Mouse (Mus musculus) forelimb bud, embryonic 11.5 days (tissue): ENCODE data around the gene Tm7sf3.
A peak's percentile ranks its signal among the peaks of the same experiment; 100 is the strongest.

Experiments used
- DNase-seq: peaks from one replicate; pipeline ENCODE4 v3.0.0-alpha.2; 2012; ENCODE audit warnings: low read depth, low spot score

Tm7sf3 gene

DNA sequence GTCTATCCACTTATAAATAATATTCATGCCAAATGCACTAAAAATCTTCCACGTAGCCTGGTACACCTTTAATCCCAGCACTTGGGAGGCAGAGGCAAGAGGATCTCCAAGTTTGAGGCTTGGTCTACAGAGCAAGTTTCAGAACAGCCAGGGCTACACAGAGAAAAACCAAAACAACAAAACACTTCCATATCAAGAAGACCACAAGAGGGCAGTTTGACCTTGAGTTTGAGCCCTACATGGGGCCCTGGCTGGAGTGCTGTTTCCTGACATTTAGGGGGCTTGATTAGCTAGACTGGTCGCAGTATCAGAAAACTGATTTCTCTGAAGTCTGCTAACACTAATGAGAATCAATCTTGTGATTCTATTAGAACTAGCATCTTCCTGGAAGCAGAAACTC lies 18.0 kb upstream of the Tm7sf3 start:
- DNase-seq = peak; percentile 13

DNA sequence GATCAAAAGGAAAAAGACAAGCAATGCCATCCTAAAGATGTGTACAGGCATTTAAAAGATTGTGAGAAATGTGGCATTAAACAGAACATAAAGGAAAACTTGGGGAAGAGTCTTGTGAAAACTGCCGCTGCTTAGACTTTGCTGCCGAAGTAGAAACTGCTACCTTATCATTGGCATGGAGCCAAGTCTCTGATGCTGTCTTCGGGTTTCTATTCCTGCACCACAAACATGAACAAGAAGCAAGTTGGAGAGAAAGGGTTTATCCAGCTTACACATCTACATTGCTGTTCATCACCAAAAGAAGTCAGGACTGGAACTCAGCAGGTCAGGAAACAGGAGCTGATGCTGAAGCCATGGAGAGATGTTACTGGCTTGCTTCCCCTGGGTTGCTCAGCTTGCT lies 10.6 kb upstream of the Tm7sf3 start:
- DNase-seq = no peak

DNA sequence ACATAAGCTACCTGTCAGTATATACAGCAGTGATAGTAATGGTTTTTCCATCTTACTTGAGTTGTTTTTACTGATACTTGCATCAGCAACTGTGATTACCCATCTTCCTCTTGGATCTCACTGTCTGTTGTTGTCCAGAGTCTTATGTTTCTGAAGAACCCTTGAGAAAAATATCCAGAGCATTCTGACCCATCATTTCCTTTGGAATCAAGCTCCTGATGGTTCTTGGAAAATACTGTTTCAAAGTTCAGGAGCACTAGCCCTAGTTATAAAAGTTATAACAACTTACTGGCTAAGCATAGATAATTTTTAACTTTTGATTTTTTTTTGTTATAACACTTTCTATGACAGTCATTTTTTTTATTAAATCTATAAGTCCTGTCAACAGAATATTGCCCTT lies 8.8 kb upstream of the Tm7sf3 start:
- no peak for DNase-seq

DNA sequence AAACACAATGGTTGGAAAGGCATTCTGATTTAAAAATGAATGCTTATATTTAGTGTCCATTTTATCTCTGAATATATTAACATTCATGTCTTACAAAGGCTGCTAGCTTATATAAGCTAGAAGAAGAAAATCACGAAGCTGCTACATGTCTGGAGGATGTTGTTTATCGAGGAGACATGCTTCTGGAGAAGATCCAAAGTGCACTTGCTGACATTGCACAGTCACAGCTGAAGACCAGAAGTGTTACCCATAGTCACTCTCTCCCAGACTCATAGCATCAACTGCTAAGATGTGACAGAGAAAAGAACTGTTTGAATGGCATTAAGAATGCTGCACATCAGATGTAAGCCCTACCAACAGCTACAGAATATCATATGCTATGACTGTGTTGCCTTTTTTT lies 7.4 kb upstream of the Tm7sf3 start:
- no peak for DNase-seq

DNA sequence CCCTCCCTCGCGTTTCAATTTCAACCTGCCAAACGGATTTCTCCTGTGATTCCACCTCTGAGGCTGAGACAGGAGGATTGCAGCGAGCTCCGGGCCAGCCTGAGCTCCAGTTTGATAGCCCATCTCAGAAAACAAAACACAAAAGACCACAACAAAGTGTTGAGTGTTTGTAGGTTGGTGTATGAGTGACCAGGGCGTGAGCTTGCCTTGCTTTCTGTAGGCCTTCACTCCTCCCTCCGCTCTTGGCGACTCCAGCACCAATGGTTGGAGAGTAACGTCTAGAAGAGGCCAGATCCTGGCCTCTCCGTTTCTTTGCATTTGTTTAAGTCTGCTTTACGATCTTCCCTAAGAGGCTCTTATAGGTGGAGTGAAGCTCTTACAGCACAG lies 553 bp upstream of the Tm7sf3 start:
- no peak for DNase-seq

DNA sequence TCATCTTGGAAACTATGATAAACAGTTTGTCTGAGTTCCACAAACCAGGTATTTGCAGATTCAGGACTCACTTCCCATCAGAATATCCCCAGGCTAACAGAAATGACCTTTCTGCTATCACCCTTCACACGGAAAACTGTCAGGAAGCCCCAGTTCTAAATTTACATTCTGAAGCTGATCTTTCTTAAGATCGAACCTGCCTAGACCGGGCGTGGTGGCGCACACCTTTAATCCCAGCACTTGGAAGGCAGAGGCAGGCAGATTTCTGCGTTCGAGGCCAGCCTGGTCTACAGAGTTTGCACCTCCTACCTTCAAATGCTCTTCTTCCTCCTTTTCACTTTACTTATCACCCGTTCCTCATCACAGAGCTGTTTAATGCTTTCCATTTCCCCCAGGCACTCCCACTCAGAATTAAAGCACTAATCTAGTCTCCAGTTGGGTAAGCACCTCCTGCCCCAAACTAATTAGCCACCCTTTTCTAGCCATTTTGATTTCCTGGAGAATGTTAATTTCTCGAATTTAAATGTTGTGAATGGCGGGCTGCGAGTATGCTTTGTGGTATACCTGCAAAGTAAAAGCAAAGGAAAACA lies 908 bp downstream of the Tm7sf3 start:
- no peak for DNase-seq

DNA sequence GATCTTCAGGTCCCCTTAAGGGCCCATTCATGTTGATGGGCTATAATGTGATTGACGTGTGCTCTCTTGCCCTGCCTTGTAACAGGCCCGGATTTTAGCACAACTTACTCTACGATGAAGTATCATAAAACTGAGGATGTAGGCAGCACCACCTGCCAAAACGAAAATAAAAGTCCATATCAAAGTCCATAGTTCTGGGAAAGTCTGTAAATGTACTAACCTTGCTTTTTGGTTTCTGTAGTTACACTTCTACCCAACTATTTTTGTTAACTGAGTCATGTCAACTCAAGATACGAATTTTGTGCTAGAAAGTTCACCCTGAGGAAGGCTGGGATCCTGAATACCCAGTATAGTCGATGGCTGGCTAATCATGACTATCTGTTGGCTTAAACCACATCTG lies 1.6 kb downstream of the Tm7sf3 start:
- no peak for DNase-seq

DNA sequence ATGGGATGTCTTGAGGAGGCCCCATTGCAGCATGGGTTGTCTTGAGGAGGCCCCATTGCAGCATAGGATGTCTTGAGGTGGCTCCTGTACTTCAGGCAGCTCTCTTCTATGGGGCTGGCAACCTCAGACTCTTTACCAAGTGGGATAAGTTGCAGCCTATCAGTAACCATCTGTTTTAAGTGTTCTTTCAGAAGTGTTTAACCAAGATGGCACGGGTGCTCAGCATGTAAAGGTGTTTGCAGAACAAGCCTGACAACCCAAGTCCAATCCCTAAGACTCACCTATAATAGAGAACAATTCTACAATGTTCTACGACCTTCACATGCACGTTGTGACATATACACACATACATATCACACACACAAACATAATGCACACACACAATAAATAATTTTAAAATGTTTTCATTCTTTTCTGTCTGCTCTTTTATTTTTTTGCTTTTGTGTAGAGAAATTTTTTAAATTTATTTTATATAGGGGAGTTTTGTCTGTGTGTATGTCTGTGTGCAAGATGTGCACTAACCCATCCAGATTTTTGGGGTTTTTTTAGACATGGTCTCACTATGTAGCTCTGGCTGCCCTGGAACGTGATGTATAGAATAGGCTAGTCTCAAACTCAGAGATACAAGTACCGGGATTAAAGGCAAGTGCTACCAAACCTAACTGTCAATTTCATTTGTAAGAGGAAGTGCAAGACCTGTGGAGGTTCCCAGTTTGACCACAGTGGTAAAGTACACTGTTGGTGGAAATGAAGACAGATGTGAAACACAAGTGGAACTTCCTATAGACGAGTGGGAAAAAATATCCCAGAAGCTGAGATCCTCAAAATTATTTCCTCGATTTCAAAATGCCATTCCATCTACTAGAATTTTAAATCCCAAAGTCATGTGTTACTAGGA lies 2.3 kb downstream of the Tm7sf3 start:
- DNase-seq = no peak

DNA sequence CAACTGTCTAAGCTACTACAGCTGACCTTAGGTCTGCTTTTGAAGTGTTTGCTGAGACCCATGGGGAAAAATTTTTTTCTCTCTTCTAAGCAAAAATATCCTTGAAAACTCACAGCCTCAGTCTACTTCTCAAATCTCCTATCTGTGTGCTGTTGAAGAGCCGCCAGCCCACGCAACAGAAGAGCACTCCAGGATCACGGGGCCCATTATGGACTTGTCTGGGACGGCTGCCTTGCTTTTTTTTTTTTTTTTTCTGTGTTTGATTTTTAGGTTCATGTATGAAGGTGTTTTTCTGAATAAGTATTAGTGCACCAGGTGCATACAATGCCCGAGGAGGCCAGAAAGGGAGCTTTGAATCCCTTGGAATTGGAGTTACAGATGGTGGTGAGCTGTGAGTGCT lies 6.1 kb downstream of the Tm7sf3 start:
- no peak for DNase-seq

DNA sequence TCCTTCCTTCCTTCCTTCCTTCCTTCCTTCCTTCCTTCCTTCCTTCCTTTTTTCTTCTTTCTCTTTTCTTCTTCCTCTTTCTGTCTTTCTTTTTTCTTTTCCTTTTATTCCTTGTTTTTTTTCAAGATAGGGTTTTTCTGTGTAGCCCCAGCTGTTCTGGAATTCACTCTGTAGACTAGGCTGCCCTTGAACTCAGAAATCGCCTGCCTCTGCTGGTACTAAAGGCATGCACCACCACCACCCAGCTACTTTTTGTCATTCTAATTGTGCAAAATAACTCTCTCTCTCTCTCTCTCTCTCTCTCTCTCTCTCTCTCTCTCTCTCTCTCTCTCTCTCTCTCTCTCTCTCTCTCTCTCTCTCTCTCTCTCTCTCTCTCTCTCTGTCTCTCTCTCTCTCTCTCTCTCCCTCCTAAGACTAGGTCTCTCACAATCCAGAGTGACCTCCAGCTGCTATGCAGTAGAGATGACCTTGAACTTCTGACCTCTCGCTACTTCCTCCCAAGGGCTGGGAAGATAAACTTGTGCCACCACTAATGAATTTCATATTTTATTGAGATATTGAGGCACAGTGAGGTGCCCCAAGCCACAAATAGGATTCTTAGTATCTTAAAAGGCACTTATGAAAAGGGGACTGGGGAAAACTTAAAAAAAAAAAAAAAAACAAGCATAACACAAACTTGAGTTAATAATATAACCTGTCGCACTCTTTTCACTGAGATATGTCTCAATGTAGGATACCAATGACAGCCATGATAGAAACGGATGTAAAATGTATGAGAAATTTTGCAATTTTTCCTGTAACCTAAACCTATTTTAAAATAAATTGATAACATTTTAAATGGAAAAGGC lies 7.6 kb downstream of the Tm7sf3 start:
- DNase-seq = no peak

DNA sequence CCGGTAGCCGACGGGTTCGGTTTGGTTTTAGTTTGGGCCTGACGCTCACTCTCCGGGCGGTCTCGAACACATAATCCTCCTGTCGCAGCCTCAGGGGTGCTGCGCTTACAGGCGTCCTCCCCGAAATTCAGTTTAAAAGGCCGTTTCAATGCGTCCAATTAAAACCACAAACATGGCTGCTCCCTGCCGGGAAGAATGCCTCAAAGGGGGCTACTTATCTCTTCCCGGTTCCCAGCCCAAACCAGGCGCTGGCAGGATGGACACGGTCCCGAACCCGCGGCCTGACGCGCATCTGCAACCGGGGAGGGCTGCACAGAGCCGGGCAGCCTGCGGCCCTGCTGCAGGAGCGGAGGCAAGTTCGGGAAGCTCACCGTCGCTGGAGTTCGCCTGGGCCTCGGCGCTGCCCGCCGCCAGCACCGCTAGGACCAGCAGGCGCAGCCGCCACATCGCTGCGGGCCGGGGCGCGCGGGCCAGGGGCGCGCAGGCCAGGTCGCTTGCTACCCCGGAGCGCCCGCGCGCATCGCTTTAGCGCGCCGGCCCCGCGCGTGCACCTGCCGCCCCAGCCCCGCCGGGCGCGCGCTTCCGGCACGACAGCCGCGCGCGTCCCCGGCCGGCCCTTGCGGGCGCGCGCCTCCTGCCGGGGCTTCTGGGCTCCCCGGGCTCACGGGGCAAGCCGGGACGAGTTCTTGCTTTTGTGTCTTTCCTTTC lies 8.5 kb downstream of the Tm7sf3 start:
- peak; percentile 79 for DNase-seq

DNA sequence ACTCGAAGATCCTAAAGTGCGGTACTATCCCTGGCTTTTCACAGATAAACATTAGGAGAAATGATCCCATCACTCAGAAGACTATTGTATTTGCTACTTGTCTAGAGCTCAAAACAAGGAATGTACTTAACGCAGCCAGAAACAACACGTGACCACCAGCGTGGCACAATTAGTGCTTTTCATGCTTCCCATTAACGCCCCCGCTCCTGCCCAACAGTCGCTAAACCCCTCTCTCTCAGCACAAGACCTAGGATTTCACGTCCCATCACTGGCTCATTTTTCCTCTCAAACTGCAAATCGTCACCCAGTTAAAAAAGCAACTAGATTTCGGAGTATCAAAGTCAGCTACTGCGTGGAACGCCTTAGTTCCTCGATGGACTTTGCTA lies 9.0 kb downstream of the Tm7sf3 start:
- peak; percentile 17 for DNase-seq

DNA sequence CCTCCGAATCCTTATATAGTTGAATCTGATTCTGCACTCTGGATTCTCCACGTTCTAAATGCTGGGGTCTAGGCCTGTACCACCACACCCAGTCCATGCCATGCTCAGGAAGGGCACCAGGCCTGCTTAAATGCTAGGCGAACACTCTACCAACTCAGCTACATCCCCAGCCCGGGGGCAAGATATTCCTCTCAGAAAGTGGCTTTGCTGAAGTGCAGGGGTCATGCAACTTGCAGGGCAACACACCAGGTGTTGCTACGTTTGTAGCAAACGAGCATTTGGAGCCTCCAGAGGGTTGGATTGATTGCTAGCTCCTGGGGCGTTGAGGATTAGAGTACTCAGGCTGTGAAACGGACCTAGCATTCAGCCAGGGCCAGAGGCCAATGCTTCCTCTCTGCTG lies 9.5 kb downstream of the Tm7sf3 start:
- DNase-seq = no peak

DNA sequence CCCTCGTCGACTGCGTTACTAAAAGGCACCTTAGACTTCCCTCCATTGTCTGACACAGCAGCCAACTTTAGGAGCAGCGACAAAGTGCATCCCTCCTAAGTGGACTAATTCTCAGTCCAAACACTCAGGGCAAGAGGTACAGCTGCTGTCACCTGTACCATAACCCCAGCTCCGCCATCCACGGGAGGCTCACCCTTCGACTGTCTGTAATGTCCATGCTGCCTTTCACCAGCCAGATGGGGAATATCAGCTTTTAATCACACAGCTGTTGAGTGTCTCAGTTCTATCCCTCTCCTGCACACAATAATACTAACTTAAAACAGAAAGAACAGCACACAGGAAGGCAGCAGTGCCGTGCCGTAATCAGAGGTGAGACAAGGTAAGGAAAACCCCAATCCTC lies 10.2 kb downstream of the Tm7sf3 start:
- no peak for DNase-seq

DNA sequence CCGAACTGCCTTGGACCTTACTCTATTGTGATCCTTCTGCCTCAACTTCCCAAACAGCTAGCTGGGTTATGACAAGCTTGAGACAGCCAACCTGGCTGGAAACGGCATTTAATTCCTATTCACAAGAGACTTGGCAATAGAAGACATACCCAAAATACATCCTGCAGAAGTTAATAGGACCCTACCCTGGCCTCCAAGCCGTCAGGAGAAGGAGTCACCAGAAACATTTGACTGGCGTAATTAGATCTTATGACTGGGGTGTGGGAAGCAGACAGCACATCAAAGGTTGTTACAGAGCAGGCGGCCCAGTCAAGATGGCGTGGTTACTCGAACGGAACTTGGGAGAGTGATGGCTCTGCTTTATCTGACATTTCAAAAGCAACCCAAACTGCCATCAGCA lies 10.8 kb downstream of the Tm7sf3 start:
- no peak for DNase-seq

DNA sequence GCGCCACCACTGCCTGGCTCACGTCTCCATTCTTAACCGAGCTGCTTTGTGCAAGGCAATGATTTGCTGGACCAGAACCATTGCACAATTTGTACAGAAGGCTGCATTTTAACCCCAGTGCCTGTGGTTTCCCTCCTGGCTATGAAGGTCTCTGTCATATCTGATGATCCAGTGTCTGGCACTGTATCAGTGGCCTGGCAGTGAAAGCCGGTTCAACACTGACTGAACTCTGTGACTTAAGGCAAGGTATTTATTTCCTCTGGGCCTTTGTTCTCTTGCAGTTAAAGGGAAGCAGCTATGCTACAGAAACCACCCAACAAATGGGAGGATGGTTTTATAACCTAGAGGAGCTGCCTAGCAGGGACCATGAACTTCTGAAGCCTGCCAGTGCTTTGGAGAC lies 11.7 kb downstream of the Tm7sf3 start:
- no peak for DNase-seq

DNA sequence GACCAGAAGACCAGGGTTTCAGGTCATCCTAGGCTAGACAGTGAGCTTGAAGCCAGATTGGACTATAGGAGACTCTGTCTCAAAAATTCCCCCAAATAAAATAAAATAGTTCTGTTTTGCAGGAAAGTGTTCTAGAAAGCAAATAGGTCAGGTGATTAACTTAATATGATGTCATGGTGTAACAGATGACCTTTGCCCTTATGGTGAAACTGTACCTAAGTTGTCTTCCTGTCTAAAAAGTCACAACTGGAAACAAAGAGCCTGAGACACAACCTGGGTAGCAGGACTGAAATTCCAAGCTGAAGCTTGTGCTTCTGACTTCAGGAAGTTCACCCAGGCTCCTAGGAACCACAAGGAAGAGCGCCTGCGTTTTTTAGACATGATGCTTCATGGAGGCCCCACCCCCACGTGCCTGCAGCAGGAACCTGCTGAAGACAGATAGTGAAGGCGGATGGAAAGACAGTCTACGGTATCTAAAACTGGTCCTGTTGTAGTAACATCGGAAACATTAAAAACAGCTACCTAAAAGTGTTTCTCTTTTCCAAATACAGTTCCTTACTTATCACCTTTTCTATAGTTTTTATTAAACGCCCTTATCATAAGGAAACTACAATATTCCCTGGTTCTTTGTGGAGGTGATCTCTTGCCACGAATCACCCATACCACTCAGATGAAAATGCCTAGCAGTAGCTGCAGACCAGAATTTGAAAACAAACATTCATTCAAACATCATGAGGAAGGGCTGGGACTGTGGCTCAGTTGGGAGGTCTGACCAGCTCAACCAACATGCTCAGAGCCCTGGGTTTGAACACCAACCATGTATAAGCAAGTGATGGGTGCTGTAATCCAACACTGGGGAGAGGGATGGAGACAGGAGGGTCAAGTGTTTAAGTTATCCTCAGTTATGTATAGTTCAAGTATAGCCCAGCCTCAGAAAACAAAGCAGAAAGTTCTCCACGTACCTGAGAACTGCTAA lies 12.6 kb downstream of the Tm7sf3 start:
- no peak for DNase-seq

DNA sequence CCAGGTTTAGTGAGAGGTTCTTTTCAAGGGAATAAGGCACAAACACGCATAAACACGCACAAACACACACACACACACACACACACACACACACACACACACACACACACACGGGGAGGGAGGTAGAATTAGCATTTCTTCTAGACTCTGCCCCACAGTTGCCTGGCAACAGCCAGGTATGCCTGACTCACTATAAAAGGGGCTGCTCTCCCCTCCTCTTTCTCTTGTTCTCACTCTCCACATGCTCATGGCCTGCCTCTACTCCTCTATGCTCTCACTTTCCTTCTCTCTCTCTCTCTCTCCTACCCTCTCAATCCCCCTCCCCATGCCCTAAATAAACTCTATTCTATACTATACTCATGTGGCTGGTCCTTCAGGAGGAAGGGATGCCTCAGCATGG lies 14.5 kb downstream of the Tm7sf3 start:
- no peak for DNase-seq

DNA sequence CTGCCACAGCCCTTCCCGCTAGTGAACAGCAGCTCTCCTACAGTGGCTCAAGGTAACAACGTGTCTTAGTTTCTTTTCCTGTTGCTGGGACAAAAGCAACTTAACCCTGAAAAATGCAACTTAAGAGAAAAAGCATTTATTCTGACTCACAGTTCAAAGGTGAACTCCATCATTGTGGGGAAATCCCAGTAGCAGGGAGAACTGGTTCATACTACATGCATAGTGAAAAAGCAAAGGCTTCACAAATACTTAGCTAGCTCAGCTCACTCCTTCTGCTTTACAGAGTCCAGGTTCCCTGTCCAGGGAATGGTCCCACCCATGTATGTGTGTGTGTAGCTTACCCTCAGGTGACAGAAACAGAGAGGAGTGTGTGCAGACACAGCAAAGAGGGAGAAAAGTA lies 26.0 kb downstream of the Tm7sf3 start:
- DNase-seq = no peak

DNA sequence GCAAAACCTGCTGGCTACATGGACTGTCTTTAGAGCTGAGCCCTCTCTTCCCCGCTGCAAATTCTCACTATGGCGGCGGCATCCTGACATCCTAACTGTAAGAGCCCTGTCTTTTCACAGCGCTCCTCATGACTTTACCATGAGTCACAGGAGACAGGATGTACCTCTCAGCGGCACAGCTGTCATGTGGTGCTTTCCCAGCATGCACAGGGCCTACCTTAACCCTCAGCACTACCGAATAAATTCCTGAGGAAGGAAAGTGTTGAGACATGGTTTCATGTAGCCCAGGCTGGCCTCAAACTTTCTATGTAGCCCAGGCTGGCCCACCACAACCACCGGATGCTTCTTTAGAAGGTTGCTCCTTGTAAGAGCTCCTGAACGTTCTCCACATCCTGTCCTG lies 26.7 kb downstream of the Tm7sf3 start:
- DNase-seq = no peak

DNA sequence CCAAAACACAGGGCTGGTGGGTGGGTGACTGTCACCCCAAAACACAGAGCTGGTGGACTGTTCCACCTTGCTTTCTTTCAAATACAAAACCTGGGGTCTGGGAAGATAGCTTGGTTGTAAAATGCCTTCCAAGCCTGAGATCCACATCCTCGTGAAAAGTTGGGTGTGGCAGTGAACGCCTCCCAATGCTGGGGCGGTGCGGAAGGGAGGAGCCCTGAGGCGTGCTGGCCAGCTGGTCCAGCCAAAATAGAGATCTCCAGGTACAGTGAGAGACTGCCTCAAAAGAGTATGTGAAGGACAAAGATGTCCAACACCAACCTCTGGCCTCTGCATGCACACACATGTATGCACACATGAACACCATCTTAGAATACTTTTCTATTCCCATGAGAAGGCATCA lies 28.1 kb downstream of the Tm7sf3 start:
- no peak for DNase-seq
